Mouse (Mus musculus) kidney, postnatal 14 days (tissue): ENCODE measurements around the gene Ugt1a1.

Experiments
- DNase-seq: peaks from one replicate; pipeline ENCODE4 v3.0.0; 2022; ENCODE audit warnings: mixed read lengths

Ugt1a1 gene

GRCm38 (mm10) chr1:88259643-88260024 lies 47.9 kb downstream of the Ugt1a1 start:
- DNase-seq, result no peak

- DNase-seq, result peak; percentile 82
These were observed 48.4 kb downstream of the Ugt1a1 start for GRCm38 (mm10) chr1:88260114-88260513.

- no peak for DNase-seq
These were observed 49.0 kb downstream of the Ugt1a1 start for GRCm38 (mm10) chr1:88260604-88261377.

- no peak for DNase-seq
These were observed 49.9 kb downstream of the Ugt1a1 start for GRCm38 (mm10) chr1:88261706-88262105.

- DNase-seq, result peak; percentile 82
These were observed 50.5 kb downstream of the Ugt1a1 start for GRCm38 (mm10) chr1:88262255-88262654.

GRCm38 (mm10) chr1:88262961-88263360 lies 51.2 kb downstream of the Ugt1a1 start:
- DNase-seq, result no peak

GRCm38 (mm10) chr1:88263778-88264177 lies 52.0 kb downstream of the Ugt1a1 start:
- DNase-seq, result no peak

- no peak for DNase-seq
These were observed 52.6 kb downstream of the Ugt1a1 start for GRCm38 (mm10) chr1:88264237-88264868.

GRCm38 (mm10) chr1:88264869-88265240 lies 53.1 kb downstream of the Ugt1a1 start:
- no peak for DNase-seq

- DNase-seq, result no peak
These were observed 54.4 kb downstream of the Ugt1a1 start for GRCm38 (mm10) chr1:88266123-88266522.

- DNase-seq, result no peak
These were observed 55.7 kb downstream of the Ugt1a1 start for GRCm38 (mm10) chr1:88267489-88267888.

GRCm38 (mm10) chr1:88268070-88268469 lies 56.3 kb downstream of the Ugt1a1 start:
- DNase-seq, result no peak
